Mouse (Mus musculus) heart, embryonic 14.5 days (tissue): ENCODE results near the gene Igsf6. TPM values are rescaled to one million over a fixed set of nuclear protein-coding genes. Genes with fewer than 3 reads are reported as not detected.

Experiments used
- ATAC-seq: fragments of 200-750 bp; cut with Nextera tagmentation; 2 replicates; pipeline ENCODE4 v1.8.0; 2017; ENCODE audit warnings: low read depth, moderate TSS enrichment; ENCODE audit not compliant: insufficient number of reproducible peaks, insufficient read depth, low FRiP score
- H3K27ac ChIP-seq, 2 experiments: fragments of 200-500 bp in 1 of 2; fragments of 300-500 bp in 1 of 2; sonication (generic) in 1 of 2; replicated peaks in 1 of 2; 2 replicates each; pipeline ENCODE4 v1.5.1; 2012 to 2014; ENCODE audit warnings: low read depth in 2 of 2, low read length in 2 of 2, control low read depth in 1 of 2, mild to moderate bottlenecking in 1 of 2, mixed read lengths in 1 of 2; ENCODE audit not compliant: control insufficient read depth in 1 of 2, insufficient read depth in 1 of 2
- H3K27me3 ChIP-seq: fragments of 300-500 bp; sonication (generic); 2 replicates; pipeline ENCODE4 v1.6.1; 2014; ENCODE audit warnings: mild to moderate bottlenecking, low read length, control low read depth; ENCODE audit not compliant: control insufficient read depth, insufficient read depth
- H3K36me3 ChIP-seq: fragments of 300-500 bp; sonication (generic); 2 replicates; pipeline ENCODE4 v1.6.1; 2014; ENCODE audit warnings: mild to moderate bottlenecking, control low read depth, low read length, mixed read lengths; ENCODE audit not compliant: control insufficient read depth, insufficient read depth
- H3K4me1 ChIP-seq, 2 experiments: fragments of 200-500 bp in 1 of 2; fragments of 300-500 bp in 1 of 2; sonication (generic) in 1 of 2; 2 replicates each; pipeline ENCODE4 v1.6.1; 2012 to 2014; ENCODE audit warnings: low read length in 2 of 2, control low read depth in 1 of 2, mixed read lengths in 1 of 2; ENCODE audit not compliant: control insufficient read depth in 2 of 2, insufficient read depth in 2 of 2
- H3K4me2 ChIP-seq: fragments of 300-500 bp; sonication (generic); 2 replicates; pipeline ENCODE4 v1.6.1; 2014; ENCODE audit warnings: mild to moderate bottlenecking, low read length
- H3K4me3 ChIP-seq, 2 experiments: fragments of 200-500 bp in 1 of 2; fragments of 300-500 bp in 1 of 2; sonication (generic) in 1 of 2; 2 replicates each; pipeline ENCODE4 v1.5.1; 2012 to 2014; ENCODE audit warnings: low read length in 2 of 2, mild to moderate bottlenecking in 2 of 2, control low read depth in 1 of 2, low read depth in 1 of 2, moderate library complexity in 1 of 2; ENCODE audit not compliant: control insufficient read depth in 1 of 2, insufficient read depth in 1 of 2
- H3K9ac ChIP-seq: fragments of 300-500 bp; sonication (generic); 2 replicates; pipeline ENCODE4 v1.6.1; 2014; ENCODE audit warnings: mild to moderate bottlenecking, low read length
- H3K9me3 ChIP-seq: fragments of 300-500 bp; sonication (generic); 2 replicates; pipeline ENCODE4 v1.6.1; 2016; ENCODE audit warnings: low read length, control low read depth; ENCODE audit not compliant: control insufficient read depth
- WGBS: fragments of 180-500 bp; shearing (Covaris S2); extraction: QIAGEN DNeasy Blood & Tissue Kit; methylation state at CpG from one replicate; pipeline ENCODE4 v1.1.7; 2014; 5-methylcytosine and 5-hydroxymethylcytosine counted together
- polyA plus RNA-seq: library from polyadenylated mRNA; unstranded; fragments of >200 nt; fragmentation: Nextera tagmentation; extraction: Ambion mirVana; gene quantifications from 2 replicates; pipeline ENCODE4 v1.2.1, GENCODE M21; 2014

Gene Igsf6
- 1.4 and 1.5 TPM in 2 replicates for polyA plus RNA-seq

GRCm38 (mm10) chr7:121074281-121074680, at the start of gene Igsf6:
Igsf6 (minus strand) TSS chr7:121074572.
- H3K4me2 ChIP-seq = no peak within 1 kb of the TSS
- peaks cover 57% of the 10 kb centered on the region for H3K36me3 ChIP-seq
- no peaks in the 10 kb centered on the region for H3K27me3 ChIP-seq
- no peaks in the 10 kb centered on the region for H3K9me3 ChIP-seq
- H3K4me3 ChIP-seq = no peak within 1 kb of the TSS
- WGBS = 38% methylated on average over 11 of the region's 11 CpGs
- H3K4me1 ChIP-seq = peaks cover 10 to 19% of the 10 kb centered on the region in 2 experiments
- no peak for ATAC-seq
- H3K9ac ChIP-seq = peak within 1 kb of the TSS; percentile 11; the same call in 1 of the 2 replicates
- peak within 1 kb of the TSS; percentile 29 to 57 for H3K27ac ChIP-seq

- no peaks in the 10 kb centered on the region for H3K9me3 ChIP-seq
- H3K4me3 ChIP-seq = no peak overlapping the region
- 11% methylated on average over 10 of the region's 10 CpGs for WGBS
- H3K36me3 ChIP-seq = no peaks in the 10 kb centered on the region
- no peak overlapping the region for H3K9ac ChIP-seq
- H3K4me2 ChIP-seq = no peak overlapping the region
- no peak overlapping the region for H3K27ac ChIP-seq
- H3K4me1 ChIP-seq = peaks cover 0 to 7% of the 10 kb centered on the region in 2 experiments; a peak in 2 of 4 replicates
- H3K27me3 ChIP-seq = no peaks in the 10 kb centered on the region; the same call in 1 of the 2 replicates
- no peak for ATAC-seq
Measured at GRCm38 (mm10) chr7:121120143-121120818, 45.9 kb upstream of the Igsf6 start.

GRCm38 (mm10) chr7:121111762-121112161, 37.4 kb upstream of the Igsf6 start:
- 59% methylated on average over 3 of the region's 3 CpGs for WGBS
- no peak for ATAC-seq
- Histone ChIP-seq H3K4me3 (no peak overlapping the region), H3K9me3 (no peaks in the 10 kb centered on the region), H3K4me1 (peaks cover 6 to 16% of the 10 kb centered on the region in 2 experiments), H3K27ac (peak overlapping the region; percentile 47 to 77), H3K36me3 (no peaks in the 10 kb centered on the region), H3K4me2 (no peak overlapping the region), H3K27me3 (no peaks in the 10 kb centered on the region), H3K9ac (no peak overlapping the region)

- Histone ChIP-seq H3K4me2 (no peak overlapping the region), H3K9me3 (no peaks in the 10 kb centered on the region), H3K4me3 (no peak overlapping the region), H3K27me3 (no peaks in the 10 kb centered on the region), H3K4me1 (peaks cover 8 to 16% of the 10 kb centered on the region in 2 experiments), H3K9ac (no peak overlapping the region), H3K27ac (peak overlapping the region; percentile 47 to 77), H3K36me3 (no peaks in the 10 kb centered on the region)
- WGBS = 12% methylated on average over 3 of the region's 3 CpGs
- ATAC-seq = peak; percentile 59
Measured at GRCm38 (mm10) chr7:121111321-121111720, 36.9 kb upstream of the Igsf6 start.

- no peak for ATAC-seq
- no peak overlapping the region for H3K27ac ChIP-seq
- WGBS = 49% methylated on average over 3 of the region's 3 CpGs
Measured at GRCm38 (mm10) chr7:121107851-121108250, 33.5 kb upstream of the Igsf6 start.

GRCm38 (mm10) chr7:121098614-121099389, 24.4 kb upstream of the Igsf6 start:
- H3K9me3 ChIP-seq = no peaks in the 10 kb centered on the region
- H3K27ac ChIP-seq = no peak overlapping the region
- no peaks in the 10 kb centered on the region for H3K36me3 ChIP-seq
- no peaks in the 10 kb centered on the region for H3K27me3 ChIP-seq
- H3K9ac ChIP-seq = no peak overlapping the region
- no peak overlapping the region for H3K4me2 ChIP-seq
- 59% methylated on average over 10 of the region's 10 CpGs for WGBS
- no peak for ATAC-seq
- H3K4me1 ChIP-seq = no peaks in the 10 kb centered on the region
- no peak overlapping the region for H3K4me3 ChIP-seq

More at GRCm38 (mm10) chr7:121107851-121108250, 33.5 kb upstream of the Igsf6 start:
- no peak overlapping the region for H3K4me3 ChIP-seq
- peaks cover 8 to 16% of the 10 kb centered on the region in 2 experiments for H3K4me1 ChIP-seq
- H3K36me3 ChIP-seq = no peaks in the 10 kb centered on the region
- H3K9ac ChIP-seq = no peak overlapping the region
- H3K27me3 ChIP-seq = no peaks in the 10 kb centered on the region
- H3K9me3 ChIP-seq = no peaks in the 10 kb centered on the region
- H3K4me2 ChIP-seq = no peak overlapping the region

GRCm38 (mm10) chr7:121093026-121093425, 18.7 kb upstream of the Igsf6 start:
- no peak for ATAC-seq
- Histone ChIP-seq H3K4me2 (no peak overlapping the region), H3K4me3 (no peak overlapping the region), H3K27me3 (no peaks in the 10 kb centered on the region), H3K36me3 (no peaks in the 10 kb centered on the region), H3K27ac (no peak overlapping the region), H3K9me3 (no peaks in the 10 kb centered on the region), H3K4me1 (no peaks in the 10 kb centered on the region), H3K9ac (no peak overlapping the region)
- 74% methylated on average over 4 of the region's 4 CpGs for WGBS
